Mouse (Mus musculus): ENCODE measurements around the gene Srarp. TPM values are rescaled to one million over a fixed set of nuclear protein-coding genes. Genes with fewer than 3 reads are reported as not detected.

Srarp gene
- polyA plus RNA-seq, 1 experiment from 2014 or later, result not detected

GRCm38 (mm10) chr4:141440877-141441276 lies 5.0 kb upstream of the Srarp start:
- Histone ChIP-seq H3K9ac (no peak overlapping the region), H3K4me2 (no peak overlapping the region), H3K4me3 (no peak overlapping the region), H3K27ac (ENCODE audit: poor library complexity, severe bottlenecking) (no peak overlapping the region), H3K27me3 (replicated peaks) (no peaks in the 10 kb centered on the region), H3K4me1 (replicated peaks) (peaks cover 20% of the 10 kb centered on the region), H3K9me3 (replicated peaks) (no peaks in the 10 kb centered on the region), H3K36me3 (no peaks in the 10 kb centered on the region)
- no peak for ATAC-seq (ENCODE audit: insufficient number of reproducible peaks, low FRiP score)

GRCm38 (mm10) chr4:141439083-141439803 lies 3.3 kb upstream of the Srarp start:
- Histone ChIP-seq H3K4me3 (no peak overlapping the region), H3K4me2 (no peak overlapping the region), H3K9me3 (replicated peaks) (no peaks in the 10 kb centered on the region), H3K36me3 (no peaks in the 10 kb centered on the region), H3K9ac (no peak overlapping the region), H3K27ac (ENCODE audit: poor library complexity, severe bottlenecking) (no peak overlapping the region), H3K27me3 (replicated peaks) (no peaks in the 10 kb centered on the region), H3K4me1 (replicated peaks) (peaks cover 10% of the 10 kb centered on the region; the same call in 1 of the 2 replicates)
- ATAC-seq (ENCODE audit: insufficient number of reproducible peaks, low FRiP score), result no peak
- WGBS, result 76% methylated on average over 12 of the region's 12 CpGs

GRCm38 (mm10) chr4:141433191-141433590 lies 2.7 kb downstream of the Srarp start:
- ATAC-seq (ENCODE audit: insufficient number of reproducible peaks, low FRiP score), result no peak
- H3K9ac ChIP-seq, result no peak overlapping the region
- 82% methylated on average over 18 of the region's 18 CpGs for whole genome bisulfite sequencing
- no peaks in the 10 kb centered on the region for H3K27me3 ChIP-seq (replicated peaks)
- no peak overlapping the region for H3K4me3 ChIP-seq
- no peaks in the 10 kb centered on the region for H3K9me3 ChIP-seq (replicated peaks)
- H3K36me3 ChIP-seq, result no peaks in the 10 kb centered on the region
- no peak overlapping the region for H3K4me2 ChIP-seq
- H3K27ac ChIP-seq (ENCODE audit: poor library complexity, severe bottlenecking), result no peak overlapping the region
- no peaks in the 10 kb centered on the region for H3K4me1 ChIP-seq (replicated peaks)

GRCm38 (mm10) chr4:141432666-141433065 lies 3.2 kb downstream of the Srarp start:
- Histone ChIP-seq H3K36me3 (no peaks in the 10 kb centered on the region), H3K27me3 (replicated peaks) (no peaks in the 10 kb centered on the region), H3K4me2 (no peak overlapping the region), H3K4me1 (replicated peaks) (no peaks in the 10 kb centered on the region), H3K9me3 (replicated peaks) (no peaks in the 10 kb centered on the region), H3K27ac (ENCODE audit: poor library complexity, severe bottlenecking) (no peak overlapping the region), H3K4me3 (no peak overlapping the region), H3K9ac (no peak overlapping the region)
- WGBS, result 59% methylated on average over 14 of the region's 14 CpGs
- no peak for ATAC-seq (ENCODE audit: insufficient number of reproducible peaks, low FRiP score)

GRCm38 (mm10) chr4:141430997-141431396 lies 4.9 kb downstream of the Srarp start:
- Histone ChIP-seq H3K27me3 (replicated peaks) (no peaks in the 10 kb centered on the region), H3K4me3 (no peak overlapping the region), H3K27ac (ENCODE audit: poor library complexity, severe bottlenecking) (no peak overlapping the region), H3K9me3 (replicated peaks) (no peaks in the 10 kb centered on the region), H3K4me1 (replicated peaks) (peaks cover 13% of the 10 kb centered on the region), H3K9ac (no peak overlapping the region), H3K36me3 (no peaks in the 10 kb centered on the region), H3K4me2 (no peak overlapping the region)
- WGBS, result 42% methylated on average over 9 of the region's 9 CpGs
- no peak for ATAC-seq (ENCODE audit: insufficient number of reproducible peaks, low FRiP score)

- Histone ChIP-seq H3K9me3 (replicated peaks) (no peaks in the 10 kb centered on the region), H3K4me1 (replicated peaks) (peaks cover 16% of the 10 kb centered on the region), H3K4me2 (no peak overlapping the region), H3K27ac (ENCODE audit: poor library complexity, severe bottlenecking) (no peak overlapping the region), H3K27me3 (replicated peaks) (no peaks in the 10 kb centered on the region), H3K9ac (no peak overlapping the region), H3K36me3 (no peaks in the 10 kb centered on the region), H3K4me3 (no peak overlapping the region)
- ATAC-seq (ENCODE audit: insufficient number of reproducible peaks, low FRiP score), result no peak
- WGBS, result 39% methylated on average over 9 of the region's 9 CpGs
These were observed 6.1 kb downstream of the Srarp start for GRCm38 (mm10) chr4:141429847-141430246.

GRCm38 (mm10) chr4:141429381-141429780 lies 6.5 kb downstream of the Srarp start:
- Histone ChIP-seq H3K27ac (ENCODE audit: poor library complexity, severe bottlenecking) (no peak overlapping the region), H3K36me3 (no peaks in the 10 kb centered on the region)
- no peak for ATAC-seq (ENCODE audit: insufficient number of reproducible peaks, low FRiP score)

GRCm38 (mm10) chr4:141427921-141428320 lies 8.0 kb downstream of the Srarp start:
- H3K27ac ChIP-seq (ENCODE audit: poor library complexity, severe bottlenecking), result no peak overlapping the region
- ATAC-seq (ENCODE audit: insufficient number of reproducible peaks, low FRiP score), result no peak
- peaks cover 32% of the 10 kb centered on the region for H3K4me1 ChIP-seq (replicated peaks)
- H3K4me2 ChIP-seq, result no peak overlapping the region
- peaks cover 2% of the 10 kb centered on the region; the same call in 1 of the 2 replicates for H3K36me3 ChIP-seq
- no peaks in the 10 kb centered on the region for H3K9me3 ChIP-seq (replicated peaks)
- no peak overlapping the region for H3K9ac ChIP-seq
- WGBS, result 85% methylated on average over 13 of the region's 13 CpGs
- H3K4me3 ChIP-seq, result no peak overlapping the region
- no peaks in the 10 kb centered on the region for H3K27me3 ChIP-seq (replicated peaks)

More at GRCm38 (mm10) chr4:141429381-141429780, 6.5 kb downstream of the Srarp start:
- H3K27me3 ChIP-seq (replicated peaks), result no peaks in the 10 kb centered on the region
- H3K4me3 ChIP-seq, result no peak overlapping the region
- peaks cover 21% of the 10 kb centered on the region for H3K4me1 ChIP-seq (replicated peaks)
- WGBS, result 78% methylated on average over 6 of the region's 6 CpGs
- H3K9me3 ChIP-seq (replicated peaks), result no peaks in the 10 kb centered on the region
- no peak overlapping the region for H3K9ac ChIP-seq
- no peak overlapping the region for H3K4me2 ChIP-seq

- H3K4me3 ChIP-seq, result peak overlapping the region; percentile 57
- ATAC-seq (ENCODE audit: insufficient number of reproducible peaks, low FRiP score), result no peak
- H3K9me3 ChIP-seq (replicated peaks), result no peaks in the 10 kb centered on the region
- H3K4me1 ChIP-seq (replicated peaks), result peaks cover 32% of the 10 kb centered on the region
- peak overlapping the region; percentile 99 for H3K27ac ChIP-seq (ENCODE audit: poor library complexity, severe bottlenecking)
- peak overlapping the region; percentile 89 for H3K4me2 ChIP-seq
- H3K9ac ChIP-seq, result peak overlapping the region; percentile 87
- H3K36me3 ChIP-seq, result peaks cover 2% of the 10 kb centered on the region; the same call in 1 of the 2 replicates
- H3K27me3 ChIP-seq (replicated peaks), result no peaks in the 10 kb centered on the region
- WGBS, result 58% methylated on average over 10 of the region's 10 CpGs
These were observed 8.8 kb downstream of the Srarp start for GRCm38 (mm10) chr4:141426796-141427745.

GRCm38 (mm10) chr4:141425484-141426479 lies 10.1 kb downstream of the Srarp start:
- 3% methylated on average over 36 of the region's 36 CpGs for WGBS
- Histone ChIP-seq H3K4me2 (peak overlapping the region; percentile 89), H3K4me3 (peak overlapping the region; percentile 57), H3K27me3 (replicated peaks) (no peaks in the 10 kb centered on the region), H3K36me3 (peaks cover 2% of the 10 kb centered on the region; the same call in 1 of the 2 replicates), H3K9ac (peak overlapping the region; percentile 87), H3K27ac (ENCODE audit: poor library complexity, severe bottlenecking) (peak overlapping the region; percentile 99), H3K9me3 (replicated peaks) (no peaks in the 10 kb centered on the region), H3K4me1 (replicated peaks) (peaks cover 39% of the 10 kb centered on the region)
- ATAC-seq (ENCODE audit: insufficient number of reproducible peaks, low FRiP score), result peak; percentile 72
